Mouse (Mus musculus) brain, embryonic 14.5 days (tissue): ENCODE results near the gene Zfp553.

Source experiments
- CTCF ChIP-seq: fragments of 200-500 bp; IDR thresholded peaks from 2 replicates; pipeline ENCODE4 v1.5.1; 2012; ENCODE audit warnings: inconsistent platforms, mild to moderate bottlenecking, moderate library complexity, borderline replicate concordance; ENCODE audit not compliant: insufficient read depth, insufficient read length; ENCODE audit errors: extremely low read depth
- POLR2A ChIP-seq: fragments of 200-500 bp; IDR thresholded peaks from 2 replicates; pipeline ENCODE4 v1.6.1; 2012; ENCODE audit warnings: mild to moderate bottlenecking, inconsistent platforms, borderline replicate concordance; ENCODE audit not compliant: poor library complexity, insufficient read depth, insufficient read length, severe bottlenecking; ENCODE audit errors: extremely low read depth

- TF ChIP-seq CTCF (no peak), POLR2A (no peak)
These were observed 837 bp upstream of the Zfp553 start for GRCm38 (mm10) chr7:127231826-127232621.
